Mouse (Mus musculus): ENCODE results near the gene Mepe.

The Mepe gene

GRCm38 (mm10) chr5:104325029-104325428 is at the start of gene Mepe:
Gene Mepe (plus strand): TSS chr5:104325329.
- DNase-seq: no peak

GRCm38 (mm10) chr5:104294201-104294600 is 30.9 kb upstream of the Mepe start:
- no peak for DNase-seq

- no peak for DNase-seq
Measured at GRCm38 (mm10) chr5:104298994-104299393, 26.1 kb upstream of the Mepe start, which contains the start of gene Ibsp. Gene Ibsp (plus strand): TSS chr5:104299171.

GRCm38 (mm10) chr5:104314073-104314472 is 11.1 kb upstream of the Mepe start:
- DNase-seq: no peak

GRCm38 (mm10) chr5:104326884-104327283 is 1.8 kb downstream of the Mepe start:
- DNase-seq: no peak

GRCm38 (mm10) chr5:104327389-104327788 is 2.3 kb downstream of the Mepe start:
- no peak for DNase-seq

- DNase-seq: no peak
Measured at GRCm38 (mm10) chr5:104327876-104328275, 2.7 kb downstream of the Mepe start.

GRCm38 (mm10) chr5:104328317-104328850 is 3.3 kb downstream of the Mepe start:
- no peak for DNase-seq

GRCm38 (mm10) chr5:104329381-104329780 is 4.3 kb downstream of the Mepe start:
- DNase-seq: no peak

GRCm38 (mm10) chr5:104330088-104330487 is 5.0 kb downstream of the Mepe start:
- no peak for DNase-seq

- DNase-seq: no peak
Measured at GRCm38 (mm10) chr5:104332296-104332695, 7.2 kb downstream of the Mepe start.

GRCm38 (mm10) chr5:104333231-104333640 is 8.1 kb downstream of the Mepe start:
- peak; percentile 66 for DNase-seq

- no peak for DNase-seq
Measured at GRCm38 (mm10) chr5:104333643-104334042, 8.5 kb downstream of the Mepe start.

GRCm38 (mm10) chr5:104334516-104334915 is 9.4 kb downstream of the Mepe start:
- no peak for DNase-seq

GRCm38 (mm10) chr5:104335962-104336361 is 10.8 kb downstream of the Mepe start:
- DNase-seq: no peak

GRCm38 (mm10) chr5:104337491-104337890 is 12.4 kb downstream of the Mepe start:
- DNase-seq: no peak

GRCm38 (mm10) chr5:104339009-104339408 is 13.9 kb downstream of the Mepe start:
- DNase-seq: no peak

GRCm38 (mm10) chr5:104339706-104340512 is 14.8 kb downstream of the Mepe start:
- DNase-seq: no peak

- DNase-seq: no peak
Measured at GRCm38 (mm10) chr5:104340513-104340829, 15.3 kb downstream of the Mepe start.

GRCm38 (mm10) chr5:104342881-104343280 is 17.8 kb downstream of the Mepe start:
- DNase-seq: no peak

- no peak for DNase-seq
Measured at GRCm38 (mm10) chr5:104344526-104345240, 19.6 kb downstream of the Mepe start.

GRCm38 (mm10) chr5:104345241-104345630 is 20.1 kb downstream of the Mepe start:
- DNase-seq: no peak

- DNase-seq: no peak
Measured at GRCm38 (mm10) chr5:104351041-104351440, 25.9 kb downstream of the Mepe start.

GRCm38 (mm10) chr5:104351874-104352273 is 26.7 kb downstream of the Mepe start:
- DNase-seq: no peak

Measured in right cerebral cortex, postnatal 14 days (tissue).